Mouse (Mus musculus) embryo, embryonic 9.5 days (tissue): ENCODE results near the gene Adam3.

Source experiments
- DNase-seq: peaks from one replicate; pipeline ENCODE4 v3.0.0-alpha.2; 2017; ENCODE audit errors: extremely low spot score

Adam3 gene

GRCm38 (mm10) chr8:24725630-24726029, at the start of gene Adam3:
Gene Adam3, minus strand, starts transcription at chr8:24725852.
- DNase-seq, result no peak

GRCm38 (mm10) chr8:24724886-24725626, 596 bp downstream of the Adam3 start:
- DNase-seq, result no peak
